Mouse (Mus musculus) CH12.LX (cell line): ENCODE measurements at regions not wholly inside any gene's neighbourhood (a gene's known extent, or its start where the extent isn't known, plus 50 kb on each side); places are given as distances from the start of the nearest gene placed in this dataset.

Experiments
- DNase-seq: peaks from one replicate; pipeline ENCODE4 v3.0.0-alpha.2; 2013; ENCODE audit errors: extremely low read depth
- H3K27ac ChIP-seq: 2 replicates; pipeline ENCODE4 v1.5.1; 2012; ENCODE audit warnings: low read depth, mild to moderate bottlenecking, control low read depth, moderate library complexity; ENCODE audit not compliant: insufficient read depth
- H3K27me3 ChIP-seq: replicated peaks from 2 replicates; pipeline ENCODE3; 2012; ENCODE audit warnings: inconsistent platforms
- H3K36me3 ChIP-seq, 2 experiments: replicated peaks in 1 of 2; 2 replicates each; pipeline versions ENCODE3 to v1.6.1; 2012; ENCODE audit warnings: inconsistent platforms in 1 of 2, low read length in 1 of 2, mild to moderate bottlenecking in 1 of 2, mixed read lengths in 1 of 2, moderate library complexity in 1 of 2; ENCODE audit not compliant: control insufficient read depth in 1 of 2, insufficient read depth in 1 of 2
- H3K4me1 ChIP-seq, 2 experiments: 2 replicates each; pipeline ENCODE4 v1.6.1; 2012; ENCODE audit warnings: inconsistent platforms in 1 of 2, moderate library complexity in 1 of 2; ENCODE audit not compliant: insufficient read depth in 2 of 2, control insufficient read depth in 1 of 2
- H3K4me2 ChIP-seq: 2 replicates; pipeline ENCODE4 v1.6.1; 2012; ENCODE audit warnings: low read depth, mild to moderate bottlenecking, control low read depth; ENCODE audit not compliant: poor library complexity, insufficient read depth, severe bottlenecking
- H3K4me3 ChIP-seq, 3 experiments: fragments of 150-350 bp in 1 of 3; sonication (generic) in 1 of 3; replicated peaks in 1 of 3; 2 replicates each; pipeline versions ENCODE3 to v1.5.1; 2011 to 2012; ENCODE audit warnings: low read depth in 2 of 3, low read length in 2 of 3, mild to moderate bottlenecking in 2 of 3, moderate library complexity in 2 of 3, control low read depth in 1 of 3, improper control_type of control experiment in 1 of 3, inconsistent platforms in 1 of 3, mixed read lengths in 1 of 3; ENCODE audit not compliant: poor library complexity in 1 of 3
- H3K79me2 ChIP-seq: replicated peaks from 2 replicates; pipeline ENCODE4 v1.6.1; 2012; ENCODE audit warnings: mild to moderate bottlenecking, moderate library complexity; ENCODE audit not compliant: control insufficient read depth, poor library complexity, insufficient read depth, severe bottlenecking; ENCODE audit errors: extremely low read depth
- H3K9ac ChIP-seq: 2 replicates; pipeline ENCODE4 v1.6.1; 2012; ENCODE audit warnings: low read depth, mild to moderate bottlenecking, control low read depth, moderate library complexity; ENCODE audit not compliant: insufficient read depth
- H3K9me3 ChIP-seq: replicated peaks from 2 replicates; pipeline ENCODE3; 2012; ENCODE audit warnings: low read length, inconsistent platforms, mixed read lengths
- BHLHE40 ChIP-seq: IDR thresholded peaks from 2 replicates; pipeline ENCODE4 v1.6.1; 2011; ENCODE audit warnings: mild to moderate bottlenecking, low read depth, low read length, improper control_type of control experiment
- CHD1 ChIP-seq: IDR thresholded peaks from 2 replicates; pipeline ENCODE4 v1.6.1; 2012; ENCODE audit warnings: low read depth, low read length, improper control_type of control experiment, inconsistent platforms
- CHD2 ChIP-seq: IDR thresholded peaks from 2 replicates; pipeline ENCODE4 v1.6.1; 2011; ENCODE audit warnings: low read length, improper control_type of control experiment
- CTCF ChIP-seq, 2 experiments: IDR thresholded peaks in 1 of 2; conservative IDR thresholded peaks in 1 of 2; 2 replicates each; pipeline ENCODE4 v1.5.1; 2011 to 2012; ENCODE audit warnings: low read depth in 2 of 2, low read length in 2 of 2, improper control_type of control experiment in 1 of 2, inconsistent platforms in 1 of 2, mild to moderate bottlenecking in 1 of 2, moderate library complexity in 1 of 2
- E2F4 ChIP-seq: IDR thresholded peaks from 2 replicates; pipeline ENCODE4 v1.6.1; 2011; ENCODE audit warnings: low read depth, low read length, improper control_type of control experiment; ENCODE audit not compliant: insufficient replicate concordance
- ELF1 ChIP-seq: IDR thresholded peaks from 2 replicates; pipeline ENCODE4 v1.6.1; 2014; ENCODE audit warnings: low read depth, mild to moderate bottlenecking, inconsistent platforms, low read length, improper control_type of control experiment
- HCFC1 ChIP-seq: IDR thresholded peaks from 2 replicates; pipeline ENCODE4 v1.6.1; 2012; ENCODE audit warnings: low read depth, mild to moderate bottlenecking, inconsistent platforms, low read length, improper control_type of control experiment
- IRF4 ChIP-seq: IDR thresholded peaks from 2 replicates; pipeline ENCODE4 v1.6.1; 2014; ENCODE audit warnings: low read depth, mild to moderate bottlenecking, inconsistent platforms, low read length, improper control_type of control experiment
- JUND ChIP-seq: conservative IDR thresholded peaks from 2 replicates; pipeline ENCODE4 v1.6.1; 2011; ENCODE audit warnings: low read depth, low read length, improper control_type of control experiment
- KAT2A ChIP-seq: IDR thresholded peaks from 2 replicates; pipeline ENCODE4 v1.6.1; 2012; ENCODE audit warnings: low read length, improper control_type of control experiment, inconsistent platforms; ENCODE audit not compliant: insufficient replicate concordance
- MAX ChIP-seq: IDR thresholded peaks from 2 replicates; pipeline ENCODE4 v1.6.1; 2011; ENCODE audit warnings: low read length, improper control_type of control experiment
- MAZ ChIP-seq: IDR thresholded peaks from 2 replicates; pipeline ENCODE4 v1.6.1; 2012; ENCODE audit warnings: low read depth, mild to moderate bottlenecking, inconsistent platforms, low read length, improper control_type of control experiment, moderate library complexity
- MXI1 ChIP-seq: IDR thresholded peaks from 2 replicates; pipeline ENCODE4 v1.6.1; 2011; ENCODE audit warnings: mild to moderate bottlenecking, low read depth, low read length, improper control_type of control experiment
- MYC ChIP-seq: IDR thresholded peaks from 2 replicates; pipeline ENCODE4 v1.6.1; 2011; ENCODE audit warnings: low read depth, mild to moderate bottlenecking, improper control_type of control experiment, low read length
- NRF1 ChIP-seq: IDR thresholded peaks from 2 replicates; pipeline ENCODE4 v1.6.1; 2014; ENCODE audit warnings: low read depth, mild to moderate bottlenecking, inconsistent platforms, low read length, improper control_type of control experiment, moderate library complexity
- PAX5 ChIP-seq: IDR thresholded peaks from 2 replicates; pipeline ENCODE4 v1.6.1; 2012; ENCODE audit warnings: low read length, inconsistent platforms, mixed read lengths
- POLR2A ChIP-seq: IDR thresholded peaks from 2 replicates; pipeline ENCODE4 v1.6.1; 2011; ENCODE audit warnings: low read depth, mild to moderate bottlenecking, improper control_type of control experiment, low read length
- RAD21 ChIP-seq: IDR thresholded peaks from 2 replicates; pipeline ENCODE4 v1.6.1; 2011; ENCODE audit warnings: low read depth, mild to moderate bottlenecking, low read length, improper control_type of control experiment, moderate library complexity
- RCOR1 ChIP-seq: conservative IDR thresholded peaks from 2 replicates; pipeline ENCODE4 v1.6.1; 2012; ENCODE audit warnings: low read depth, mild to moderate bottlenecking, inconsistent platforms, low read length, improper control_type of control experiment
- SMC3 ChIP-seq: IDR thresholded peaks from 2 replicates; pipeline ENCODE4 v1.6.1; 2011; ENCODE audit warnings: low read depth, low read length, improper control_type of control experiment
- TBP ChIP-seq: conservative IDR thresholded peaks from 2 replicates; pipeline ENCODE4 v1.6.1; 2011; ENCODE audit warnings: low read depth, low read length, improper control_type of control experiment
- USF1 ChIP-seq: IDR thresholded peaks from 2 replicates; pipeline ENCODE4 v1.6.1; 2014; ENCODE audit warnings: low read depth, mild to moderate bottlenecking, inconsistent platforms, low read length, improper control_type of control experiment
- ZKSCAN1 ChIP-seq: IDR thresholded peaks from 2 replicates; pipeline ENCODE4 v1.6.1; 2012; ENCODE audit warnings: low read depth, inconsistent platforms, low read length, improper control_type of control experiment, borderline replicate concordance
- ZMIZ1 ChIP-seq: IDR thresholded peaks from 2 replicates; pipeline ENCODE4 v1.6.1; 2012; ENCODE audit warnings: low read depth, mild to moderate bottlenecking, inconsistent platforms, low read length, improper control_type of control experiment
- ZNF384 ChIP-seq: IDR thresholded peaks from 2 replicates; pipeline ENCODE4 v1.6.1; 2012; ENCODE audit warnings: low read depth, low read length, improper control_type of control experiment, inconsistent platforms
- dilution Hi-C: fragments of 300-500 bp; cut with MboI; formaldehyde crosslinking; loops from 2 replicates; pipeline ENCODE4 v1.14.3; 2020; ENCODE audit warnings: low sequenced_read_pairs; ENCODE audit not compliant: extremely low pct_unique_long_range_greater_than_20kb, extremely low pct_ligation_motif_present
- in situ Hi-C: fragments of 300-500 bp; cut with MboI; formaldehyde crosslinking; loops from 3 replicates; pipeline ENCODE4 v1.14.3; 2019; ENCODE audit warnings: low sequenced_read_pairs, low pct_ligation_motif_present, low pct_unique_long_range_greater_than_20kb, mixed read lengths

DNA sequence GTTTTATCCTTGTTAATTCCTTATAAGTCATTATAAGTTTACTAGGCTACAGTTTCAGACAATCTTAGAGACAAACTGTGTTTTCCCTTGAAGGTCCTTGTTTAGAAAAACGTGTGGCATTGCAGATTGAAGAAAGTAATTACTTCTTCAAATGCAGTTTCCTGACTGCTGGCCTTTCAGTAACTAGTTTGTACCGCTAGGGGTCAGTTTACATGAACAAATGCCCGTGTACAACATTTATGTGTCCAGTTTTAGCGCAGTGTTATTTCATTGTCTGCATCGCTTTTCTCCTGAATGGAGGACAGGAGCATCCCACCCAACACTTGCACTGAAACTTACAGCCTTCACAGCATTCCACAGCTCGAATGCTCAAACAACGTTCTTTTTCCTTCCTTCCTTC lies 160.3 kb downstream of the Pros1 start:
- H3K9ac ChIP-seq: no peak overlapping the region
- H3K27me3 ChIP-seq: no peaks in the 10 kb centered on the region
- no peaks in the 10 kb centered on the region for H3K79me2 ChIP-seq
- peaks cover 3% of the 10 kb centered on the region for H3K9me3 ChIP-seq
- H3K4me1 ChIP-seq: no peaks in the 10 kb centered on the region
- H3K27ac ChIP-seq: no peak overlapping the region
- peak; percentile 42 for DNase-seq
- dilution Hi-C loops (no loop called here), in situ Hi-C loops (no loop called here)
- H3K36me3 ChIP-seq: no peaks in the 10 kb centered on the region
- H3K4me2 ChIP-seq: peak overlapping the region; percentile 37; the same call in 1 of the 2 replicates
- TF ChIP-seq MAZ (no peak), RAD21 (peak; percentile 63), USF1 (no peak), TBP (no peak), RCOR1 (no peak), HCFC1 (no peak), POLR2A (no peak), MXI1 (no peak), JUND (no peak), SMC3 (peak; percentile 64), MYC (no peak), BHLHE40 (no peak), CTCF (conservative IDR thresholded peaks at IDR 0.05 in 1 of 2, IDR thresholded peaks at IDR 0.05 in 1 of 2; ENCODE audit: low read depth in 2 of 2, low read length in 2 of 2) (peak; percentile 74; a peak in 3 of 4 replicates), ZKSCAN1 (no peak), CHD2 (no peak), ZNF384 (no peak)
- H3K4me3 ChIP-seq: no peak overlapping the region

DNA sequence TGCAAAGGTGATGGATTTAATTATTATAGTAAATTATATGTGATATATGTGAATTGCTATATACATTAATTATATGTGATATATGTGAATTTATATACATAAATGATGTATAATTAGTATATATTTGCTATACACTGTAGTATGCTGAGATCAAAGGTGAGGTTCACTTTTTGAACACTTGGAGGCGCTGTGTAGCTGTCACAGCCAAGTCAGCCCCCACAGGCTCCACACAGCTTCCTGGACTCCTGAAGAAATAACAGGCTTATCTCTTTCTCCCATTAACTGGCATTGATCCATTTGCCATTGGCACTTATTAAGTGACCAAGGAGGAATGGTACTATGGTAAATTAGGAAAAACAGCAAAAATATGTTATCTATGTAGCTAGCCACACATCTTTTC lies 162.0 kb downstream of the Pros1 start:
- dilution Hi-C loops: no loop called here
- H3K9me3 ChIP-seq: no peaks in the 10 kb centered on the region
- no peak overlapping the region for H3K9ac ChIP-seq
- H3K4me1 ChIP-seq: no peaks in the 10 kb centered on the region
- no peaks in the 10 kb centered on the region for H3K79me2 ChIP-seq
- H3K27me3 ChIP-seq: no peaks in the 10 kb centered on the region
- DNase-seq: peak; percentile 21
- H3K4me2 ChIP-seq: no peak overlapping the region
- no peaks in the 10 kb centered on the region for H3K36me3 ChIP-seq
- in situ Hi-C loops: no loop called here
- no peak overlapping the region for H3K27ac ChIP-seq
- H3K4me3 ChIP-seq: no peak overlapping the region
- no peak for TF ChIP-seq MAZ
- no peak for TF ChIP-seq MAX
- TF ChIP-seq E2F4: no peak
- peak; percentile 68 for TF ChIP-seq RAD21
- no peak for TF ChIP-seq JUND
- no peak for TF ChIP-seq IRF4
- no peak for TF ChIP-seq RCOR1
- no peak for TF ChIP-seq KAT2A
- no peak for TF ChIP-seq NRF1
- TF ChIP-seq ELF1: no peak
- no peak for TF ChIP-seq TBP
- no peak for TF ChIP-seq CHD1
- TF ChIP-seq PAX5: no peak
- peak; percentile 38 for TF ChIP-seq SMC3
- peak; percentile 38 to 64; a peak in 3 of 4 replicates for TF ChIP-seq CTCF (conservative IDR thresholded peaks at IDR 0.05 in 1 of 2, IDR thresholded peaks at IDR 0.05 in 1 of 2; ENCODE audit: low read depth in 2 of 2, low read length in 2 of 2)
- TF ChIP-seq ZMIZ1: no peak
- TF ChIP-seq, all 38 proteins: peak for 3
